8 mouse cellular contexts compared by ENCODE assay signal in genomic region chr12:83597025-83597501, GRCm38 (mm10). TPM values are rescaled to one million over a fixed set of nuclear protein-coding genes. Genes with fewer than 3 reads are reported as not detected.
DNase-seq lines count a peak whose midpoint lies in the region; ATAC-seq lines count a peak whose summit lies in the region.

Zfyve1 (minus strand) TSS chr12:83597222.

- peak within 1 kb of the TSS; percentile 73 for H3K4me2 ChIP-seq in kidney, embryonic 15.5 days

- WGBS in heart, embryonic 10.5 days = under 1% methylated on average over 28 of the region's 28 CpGs
- 1% methylated on average over 28 of the region's 28 CpGs for WGBS in kidney, embryonic 15.5 days

- H3K27me3 ChIP-seq in heart, embryonic 10.5 days (ENCODE audit: insufficient read depth, poor library complexity, severe bottlenecking) = peaks cover 5% of the 10 kb centered on the region; the same call in 1 of the 2 replicates
- no peaks in the 10 kb centered on the region for H3K27me3 ChIP-seq in kidney, embryonic 15.5 days

- peak; percentile 84 to 86 for DNase-seq in B cell, adult 2 months
- DNase-seq in brain, adult 2 months (ENCODE audit: low read depth, low spot score) = peak; percentile 99
- peak; percentile 98 for DNase-seq in heart, embryonic 10.5 days (ENCODE audit: low spot score)
- DNase-seq in liver = peak; percentile 94
- DNase-seq in spleen, postnatal 4 days (ENCODE audit: low spot score in 2 of 2) = peak; percentile 91 to 93

- H3K9me3 ChIP-seq in heart, embryonic 10.5 days = no peaks in the 10 kb centered on the region
- H3K9me3 ChIP-seq in kidney, embryonic 15.5 days (replicated peaks) = no peaks in the 10 kb centered on the region

- H3K9ac ChIP-seq in kidney, embryonic 15.5 days = peak within 1 kb of the TSS; percentile 95

- H3K36me3 ChIP-seq in heart, embryonic 10.5 days = peaks cover 29% of the 10 kb centered on the region
- H3K36me3 ChIP-seq in kidney, embryonic 15.5 days = peaks cover 24% of the 10 kb centered on the region

- peak; percentile 98 for ATAC-seq in erythroblast, adult 5-6 weeks (replicated peaks; ENCODE audit: low FRiP score, poor library complexity, severe bottlenecking)
- ATAC-seq in kidney, embryonic 15.5 days (replicated peaks; ENCODE audit: low FRiP score) = peak; percentile 99
- peak; percentile 98 for ATAC-seq in monocyte, adult 5-6 weeks (replicated peaks; ENCODE audit: insufficient number of reproducible peaks, low FRiP score, low TSS enrichment, poor library complexity, severe bottlenecking)

- H3K4me1 ChIP-seq in heart, embryonic 10.5 days = peaks cover 20% of the 10 kb centered on the region
- H3K4me1 ChIP-seq in kidney, embryonic 15.5 days = peaks cover 23% of the 10 kb centered on the region

- peak within 1 kb of the TSS; percentile 96 for H3K4me3 ChIP-seq in heart, embryonic 10.5 days
- H3K4me3 ChIP-seq in kidney, embryonic 15.5 days (replicated peaks) = peak within 1 kb of the TSS; percentile 98

- H3K27ac ChIP-seq in heart, embryonic 10.5 days = peak within 1 kb of the TSS; percentile 96
- peak within 1 kb of the TSS; percentile 94 for H3K27ac ChIP-seq in kidney, embryonic 15.5 days

RNA-seq across cellular contexts. Expression of gene Zfyve1, which starts in this region (rescaled TPM):
- total RNA-seq in erythroblast, adult 5-6 weeks (2015; ENCODE audit: low replicate concordance) = 5.2 and 31.3 TPM in 2 replicates
- total RNA-seq in erythroblast, adult 5-6 weeks (2017; ENCODE audit: low replicate concordance) = 28.3 and 29.8 TPM in 2 replicates
- polyA plus RNA-seq in heart, embryonic 10.5 days (2016; fragmentation: Nextera tagmentation; extraction: Ambion mirVana) = 17.8 and 18.7 TPM in 2 replicates
- polyA plus RNA-seq in kidney, embryonic 15.5 days (2015; fragmentation: Nextera tagmentation; extraction: Ambion mirVana) = 18.5 and 20.1 TPM in 2 replicates
- 15.9 to 24.5 TPM (median 19.2 TPM) in 3 replicates for total RNA-seq in monocyte, adult 5-6 weeks (2017)

Comparison
In these comparisons a context has a peak if more than half of its experiments do, and no peak if none do; other contexts are left out.
1. Peak in every context shown above with its lines: DNase-seq, ATAC-seq, H3K4me3 ChIP-seq and H3K27ac ChIP-seq.